Mouse (Mus musculus) limb, embryonic 15.5 days (tissue): ENCODE measurements around the gene Nrxn3. TPM values are rescaled to one million over a fixed set of nuclear protein-coding genes. Genes with fewer than 3 reads are reported as not detected.

Source experiments
- ATAC-seq: fragments of 200-750 bp; cut with Nextera tagmentation; 2 replicates; pipeline ENCODE4 v1.8.0; 2017; ENCODE audit warnings: low read depth, moderate TSS enrichment; ENCODE audit not compliant: insufficient number of reproducible peaks, low FRiP score, low TSS enrichment
- H3K27ac ChIP-seq: fragments of 300-500 bp; sonication (generic); 2 replicates; pipeline ENCODE4 v1.5.1; 2015; ENCODE audit warnings: moderate library complexity, mild to moderate bottlenecking, inconsistent platforms
- H3K27me3 ChIP-seq: fragments of 300-500 bp; sonication (generic); 2 replicates; pipeline ENCODE4 v1.6.1; 2015; ENCODE audit warnings: inconsistent platforms
- H3K36me3 ChIP-seq: fragments of 300-500 bp; sonication (generic); 2 replicates; pipeline ENCODE4 v1.6.1; 2015; ENCODE audit warnings: inconsistent platforms
- H3K4me1 ChIP-seq: fragments of 300-500 bp; sonication (generic); 2 replicates; pipeline ENCODE4 v1.6.1; 2015; ENCODE audit warnings: inconsistent platforms
- H3K4me2 ChIP-seq: fragments of 300-500 bp; sonication (generic); 2 replicates; pipeline ENCODE4 v1.6.1; 2015; ENCODE audit warnings: mild to moderate bottlenecking, inconsistent platforms
- H3K4me3 ChIP-seq: fragments of 300-500 bp; sonication (generic); 2 replicates; pipeline ENCODE4 v1.5.1; 2015; ENCODE audit warnings: mild to moderate bottlenecking, inconsistent platforms
- H3K9ac ChIP-seq: fragments of 300-500 bp; sonication (generic); 2 replicates; pipeline ENCODE4 v1.6.1; 2015; ENCODE audit warnings: inconsistent platforms
- H3K9me3 ChIP-seq: fragments of 300-500 bp; sonication (generic); 2 replicates; pipeline ENCODE4 v1.6.1; 2016; ENCODE audit warnings: inconsistent platforms
- WGBS: fragments of 180-500 bp; shearing (Covaris S2); methylation state at CpG from one replicate; pipeline ENCODE4 v1.1.7; 2015; 5-methylcytosine and 5-hydroxymethylcytosine counted together
- polyA plus RNA-seq: library from polyadenylated mRNA; unstranded; fragments of >200 nt; fragmentation: Nextera tagmentation; extraction: Ambion mirVana; gene quantifications from 2 replicates; pipeline ENCODE4 v1.2.1, GENCODE M21; 2015

Nrxn3 gene
- polyA plus RNA-seq, 1 experiment from 2014 or later: 0.70 TPM

GRCm38 (mm10) chr12:88863069-88863468 lies 140.4 kb downstream of the Nrxn3 start:
- H3K36me3 ChIP-seq: no peaks in the 10 kb centered on the region
- 81% methylated on average over 4 of the region's 4 CpGs for WGBS
- H3K9me3 ChIP-seq: no peaks in the 10 kb centered on the region
- no peak overlapping the region for H3K27ac ChIP-seq
- H3K9ac ChIP-seq: no peak overlapping the region
- no peaks in the 10 kb centered on the region for H3K27me3 ChIP-seq
- H3K4me1 ChIP-seq: no peaks in the 10 kb centered on the region
- ATAC-seq: no peak
- no peak overlapping the region for H3K4me3 ChIP-seq
- H3K4me2 ChIP-seq: no peak overlapping the region

GRCm38 (mm10) chr12:88868288-88868687 lies 145.6 kb downstream of the Nrxn3 start:
- no peak for ATAC-seq
- H3K9me3 ChIP-seq: no peaks in the 10 kb centered on the region
- no peak overlapping the region for H3K27ac ChIP-seq

GRCm38 (mm10) chr12:88897331-88897730 lies 174.7 kb downstream of the Nrxn3 start:
- Histone ChIP-seq H3K9me3 (no peaks in the 10 kb centered on the region), H3K4me2 (no peak overlapping the region), H3K36me3 (no peaks in the 10 kb centered on the region), H3K27ac (no peak overlapping the region), H3K27me3 (no peaks in the 10 kb centered on the region), H3K4me1 (no peaks in the 10 kb centered on the region), H3K4me3 (no peak overlapping the region), H3K9ac (no peak overlapping the region)
- 53% methylated on average over 1 of the region's 1 CpGs for WGBS
- no peak for ATAC-seq

More at GRCm38 (mm10) chr12:88868288-88868687, 145.6 kb downstream of the Nrxn3 start:
- H3K36me3 ChIP-seq: no peaks in the 10 kb centered on the region
- H3K9ac ChIP-seq: no peak overlapping the region
- no peaks in the 10 kb centered on the region for H3K4me1 ChIP-seq
- no peak overlapping the region for H3K4me2 ChIP-seq
- no peaks in the 10 kb centered on the region for H3K27me3 ChIP-seq
- no peak overlapping the region for H3K4me3 ChIP-seq

GRCm38 (mm10) chr12:88900014-88900727 lies 177.5 kb downstream of the Nrxn3 start:
- 39% methylated on average over 7 of the region's 7 CpGs for WGBS

GRCm38 (mm10) chr12:88900728-88901080 lies 178.0 kb downstream of the Nrxn3 start:
- H3K9ac ChIP-seq: no peak overlapping the region
- no peaks in the 10 kb centered on the region for H3K36me3 ChIP-seq
- H3K4me2 ChIP-seq: no peak overlapping the region
- H3K9me3 ChIP-seq: no peaks in the 10 kb centered on the region
- H3K27ac ChIP-seq: no peak overlapping the region
- 0% methylated on average over 1 of the region's 1 CpGs for WGBS
- no peaks in the 10 kb centered on the region for H3K27me3 ChIP-seq
- H3K4me3 ChIP-seq: no peak overlapping the region
- no peaks in the 10 kb centered on the region for H3K4me1 ChIP-seq
- ATAC-seq: no peak

More at GRCm38 (mm10) chr12:88900014-88900727, 177.5 kb downstream of the Nrxn3 start:
- no peak for ATAC-seq
- Histone ChIP-seq H3K27ac (no peak overlapping the region), H3K4me1 (no peaks in the 10 kb centered on the region), H3K4me3 (no peak overlapping the region), H3K9me3 (no peaks in the 10 kb centered on the region), H3K4me2 (no peak overlapping the region), H3K9ac (no peak overlapping the region), H3K36me3 (no peaks in the 10 kb centered on the region), H3K27me3 (no peaks in the 10 kb centered on the region)

GRCm38 (mm10) chr12:88910761-88911160 lies 188.1 kb downstream of the Nrxn3 start:
- no peaks in the 10 kb centered on the region for H3K4me1 ChIP-seq
- H3K27me3 ChIP-seq: no peaks in the 10 kb centered on the region
- no peaks in the 10 kb centered on the region for H3K9me3 ChIP-seq
- no peak overlapping the region for H3K4me3 ChIP-seq
- ATAC-seq: no peak
- no peak overlapping the region for H3K9ac ChIP-seq
- 35% methylated on average over 2 of the region's 2 CpGs for WGBS
- H3K36me3 ChIP-seq: no peaks in the 10 kb centered on the region
- H3K4me2 ChIP-seq: no peak overlapping the region
- no peak overlapping the region for H3K27ac ChIP-seq

GRCm38 (mm10) chr12:88916752-88917151 lies 194.1 kb downstream of the Nrxn3 start:
- no peaks in the 10 kb centered on the region for H3K27me3 ChIP-seq
- H3K9ac ChIP-seq: no peak overlapping the region
- H3K4me1 ChIP-seq: no peaks in the 10 kb centered on the region
- H3K36me3 ChIP-seq: no peaks in the 10 kb centered on the region
- WGBS: 64% methylated on average over 2 of the region's 2 CpGs
- H3K27ac ChIP-seq: no peak overlapping the region
- H3K9me3 ChIP-seq: no peaks in the 10 kb centered on the region
- ATAC-seq: no peak
- no peak overlapping the region for H3K4me2 ChIP-seq
- H3K4me3 ChIP-seq: no peak overlapping the region

GRCm38 (mm10) chr12:88924896-88925295 lies 202.2 kb downstream of the Nrxn3 start:
- no peaks in the 10 kb centered on the region for H3K36me3 ChIP-seq
- H3K9me3 ChIP-seq: no peaks in the 10 kb centered on the region
- no peak overlapping the region for H3K4me3 ChIP-seq
- H3K9ac ChIP-seq: no peak overlapping the region
- no peaks in the 10 kb centered on the region for H3K27me3 ChIP-seq
- H3K27ac ChIP-seq: no peak overlapping the region
- no peak overlapping the region for H3K4me2 ChIP-seq
- 65% methylated on average over 3 of the region's 3 CpGs for WGBS
- H3K4me1 ChIP-seq: no peaks in the 10 kb centered on the region
- no peak for ATAC-seq

GRCm38 (mm10) chr12:88926306-88926705 lies 203.6 kb downstream of the Nrxn3 start:
- Histone ChIP-seq H3K9me3 (no peaks in the 10 kb centered on the region), H3K4me1 (no peaks in the 10 kb centered on the region), H3K27ac (no peak overlapping the region), H3K9ac (no peak overlapping the region), H3K27me3 (no peaks in the 10 kb centered on the region), H3K4me2 (no peak overlapping the region), H3K4me3 (no peak overlapping the region), H3K36me3 (no peaks in the 10 kb centered on the region)
- 79% methylated on average over 4 of the region's 4 CpGs for WGBS
- no peak for ATAC-seq

GRCm38 (mm10) chr12:88931713-88932112 lies 209.0 kb downstream of the Nrxn3 start:
- Histone ChIP-seq H3K4me3 (no peak overlapping the region), H3K4me1 (no peaks in the 10 kb centered on the region), H3K9me3 (no peaks in the 10 kb centered on the region), H3K4me2 (no peak overlapping the region), H3K27ac (no peak overlapping the region), H3K27me3 (no peaks in the 10 kb centered on the region), H3K9ac (no peak overlapping the region), H3K36me3 (no peaks in the 10 kb centered on the region)
- WGBS: 69% methylated on average over 4 of the region's 4 CpGs
- no peak for ATAC-seq

- no peaks in the 10 kb centered on the region for H3K4me1 ChIP-seq
- WGBS: 80% methylated on average over 2 of the region's 2 CpGs
- no peaks in the 10 kb centered on the region for H3K9me3 ChIP-seq
- no peaks in the 10 kb centered on the region for H3K27me3 ChIP-seq
- no peak overlapping the region for H3K4me2 ChIP-seq
- H3K4me3 ChIP-seq: no peak overlapping the region
- no peaks in the 10 kb centered on the region for H3K36me3 ChIP-seq
- no peak for ATAC-seq
- no peak overlapping the region for H3K9ac ChIP-seq
- H3K27ac ChIP-seq: no peak overlapping the region
Measured at GRCm38 (mm10) chr12:88939679-88940078, 217.0 kb downstream of the Nrxn3 start.

- ATAC-seq: no peak
- H3K4me3 ChIP-seq: no peak overlapping the region
- H3K4me2 ChIP-seq: no peak overlapping the region
- H3K27me3 ChIP-seq: no peaks in the 10 kb centered on the region
- H3K9me3 ChIP-seq: no peaks in the 10 kb centered on the region
- no peaks in the 10 kb centered on the region for H3K4me1 ChIP-seq
- WGBS: 64% methylated on average over 3 of the region's 3 CpGs
- H3K27ac ChIP-seq: no peak overlapping the region
- H3K9ac ChIP-seq: no peak overlapping the region
- no peaks in the 10 kb centered on the region for H3K36me3 ChIP-seq
Measured at GRCm38 (mm10) chr12:88944967-88945366, 222.3 kb downstream of the Nrxn3 start.

GRCm38 (mm10) chr12:88949870-88950269 lies 227.2 kb downstream of the Nrxn3 start:
- no peak overlapping the region for H3K9ac ChIP-seq
- no peak for ATAC-seq
- no peaks in the 10 kb centered on the region for H3K36me3 ChIP-seq
- H3K27ac ChIP-seq: no peak overlapping the region
- 83% methylated on average over 2 of the region's 2 CpGs for WGBS
- no peaks in the 10 kb centered on the region for H3K27me3 ChIP-seq
- H3K4me1 ChIP-seq: no peaks in the 10 kb centered on the region
- H3K4me3 ChIP-seq: no peak overlapping the region
- no peaks in the 10 kb centered on the region for H3K9me3 ChIP-seq
- no peak overlapping the region for H3K4me2 ChIP-seq
